Comparison of ENCODE assay signal across 16 mouse cellular contexts in the genomic region with DNA sequence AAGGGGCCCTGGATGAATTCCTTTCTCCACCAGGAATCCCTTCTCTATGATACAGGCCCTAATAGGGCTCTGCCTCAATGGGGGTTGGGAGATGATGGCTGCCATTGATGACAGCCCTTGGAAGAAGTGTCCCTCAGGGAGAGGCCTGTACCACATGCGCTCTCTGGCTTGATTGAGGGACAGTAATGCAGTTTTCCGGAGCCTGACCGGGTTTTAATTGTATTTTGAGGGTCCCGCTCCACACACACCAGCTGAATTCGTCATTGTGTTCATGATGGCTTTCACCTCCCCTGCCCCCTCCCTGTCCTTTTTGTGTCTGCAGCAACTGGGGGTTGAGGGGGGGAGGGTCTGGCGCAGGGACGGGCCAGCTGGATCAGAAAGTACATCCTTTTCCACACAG.
DNase-seq lines count a peak whose midpoint lies in the region; ATAC-seq and TF ChIP-seq lines count a peak whose summit lies in the region.
"Had no signal": no experiment of that assay in that cellular context is flagged by ENCODE, and none has a peak within 500 bp of the region (broad histone marks: within the 10 kb centered on the region; RNA-seq: fewer than 3 reads in every experiment).

No protein-coding gene starts in this region.

- H3K9me3 ChIP-seq in hindbrain, embryonic 10.5 days = peaks cover 4% of the 10 kb centered on the region; the same call in 1 of the 2 replicates
- H3K9me3 ChIP-seq in hindbrain, embryonic 16.5 days (ENCODE audit: control insufficient read depth, low read length) = no peaks in the 10 kb centered on the region
- H3K9me3 ChIP-seq in lung, embryonic 15.5 days = no peaks in the 10 kb centered on the region

- H3K4me3 ChIP-seq in hindbrain, embryonic 10.5 days = no peak overlapping the region
- no peak overlapping the region for H3K4me3 ChIP-seq in hindbrain, embryonic 16.5 days (ENCODE audit: low read length)
- no peak overlapping the region for H3K4me3 ChIP-seq in lung, embryonic 15.5 days
- no peak overlapping the region for H3K4me3 ChIP-seq in lung, adult 2 months (replicated peaks; ENCODE audit: extremely low read depth, low read depth, low read length)
- H3K4me3 ChIP-seq: heart, embryonic 10.5 days; limb, embryonic 13.5 days; megakaryocyte, embryonic 14.5 days had no signal

- H3K27me3 ChIP-seq in hindbrain, embryonic 10.5 days (ENCODE audit: insufficient read depth, poor library complexity, severe bottlenecking) = peaks cover 4% of the 10 kb centered on the region; the same call in 1 of the 2 replicates
- peaks cover 3% of the 10 kb centered on the region; the same call in 1 of the 2 replicates for H3K27me3 ChIP-seq in hindbrain, embryonic 16.5 days (replicated peaks; ENCODE audit: control insufficient read depth, insufficient read depth, low read length)
- no peaks in the 10 kb centered on the region for H3K27me3 ChIP-seq in lung, embryonic 15.5 days
- H3K27me3 ChIP-seq: megakaryocyte, embryonic 14.5 days had no signal

- peak overlapping the region; percentile 40 for H3K27ac ChIP-seq in hindbrain, embryonic 10.5 days
- H3K27ac ChIP-seq in hindbrain, embryonic 16.5 days (ENCODE audit: low read depth, low read length) = no peak overlapping the region
- peak overlapping the region; percentile 71 for H3K27ac ChIP-seq in lung, embryonic 15.5 days
- H3K27ac ChIP-seq: heart, embryonic 10.5 days; kidney, postnatal 0 days; limb, embryonic 13.5 days; liver, embryonic 14.5 days had no signal

- DNase-seq in hindbrain, embryonic 10.5 days (ENCODE audit: low spot score) = peak; percentile 34
- DNase-seq in lung, adult 2 months = no peak
- DNase-seq in brain, embryonic 14.5 days (ENCODE audit: low read depth) = peak; percentile 46
- DNase-seq in mesoderm, embryonic 11.5 days (ENCODE audit: low read depth, low spot score) = peak; percentile 59
- no peak for DNase-seq in cerebellum, postnatal 36 days
- DNase-seq: adrenal gland, postnatal 10 days; B cell, adult 2 months; cerebellum, adult 11-12 months; thymus, postnatal 4 days had no signal

- TF ChIP-seq CTCF in lung, adult 2 months (IDR thresholded peaks at IDR 0.05; ENCODE audit: insufficient read depth, low read length) = no peak
- no peak for TF ChIP-seq CTCF in brain, embryonic 14.5 days (IDR thresholded peaks at IDR 0.05; ENCODE audit: borderline replicate concordance, extremely low read depth, insufficient read depth, insufficient read length)

- H3K4me1 ChIP-seq in hindbrain, embryonic 10.5 days (replicated peaks) = peaks cover 31% of the 10 kb centered on the region
- H3K4me1 ChIP-seq in hindbrain, embryonic 16.5 days (ENCODE audit: control insufficient read depth, insufficient read depth, low read depth, low read length) = no peaks in the 10 kb centered on the region
- peaks cover 20% of the 10 kb centered on the region for H3K4me1 ChIP-seq in lung, embryonic 15.5 days
- H3K4me1 ChIP-seq in lung, adult 2 months (ENCODE audit: control insufficient read depth, insufficient read depth, low read length) = no peaks in the 10 kb centered on the region; the same call in 1 of the 2 replicates
- H3K4me1 ChIP-seq: megakaryocyte, embryonic 14.5 days had no signal

- no peak overlapping the region for H3K4me2 ChIP-seq in hindbrain, embryonic 16.5 days (ENCODE audit: low read length)
- H3K4me2 ChIP-seq in lung, embryonic 15.5 days = no peak overlapping the region
- H3K4me2 ChIP-seq: limb, embryonic 13.5 days had no signal

- WGBS in hindbrain, embryonic 10.5 days = 70% methylated on average over 7 of the region's 7 CpGs
- 39% methylated on average over 7 of the region's 7 CpGs for WGBS in hindbrain, embryonic 16.5 days
- WGBS in lung, embryonic 15.5 days = 40% methylated on average over 7 of the region's 7 CpGs
- 49% methylated on average over 7 of the region's 7 CpGs for WGBS in lung, adult 2 months

- no peak overlapping the region for H3K9ac ChIP-seq in hindbrain, embryonic 16.5 days (ENCODE audit: low read depth, low read length)
- H3K9ac ChIP-seq in lung, embryonic 15.5 days = no peak overlapping the region
- H3K9ac ChIP-seq: limb, embryonic 13.5 days; liver, embryonic 14.5 days had no signal

- ATAC-seq in hindbrain, embryonic 16.5 days = no peak
- ATAC-seq in lung, embryonic 15.5 days (ENCODE audit: borderline replicate concordance, extremely low read depth, low FRiP score, low TSS enrichment) = peak; percentile 64; the same call in 1 of the 2 replicates

- no peak for TF ChIP-seq POLR2A in lung, adult 2 months (IDR thresholded peaks at IDR 0.05; ENCODE audit: borderline replicate concordance, extremely low read depth, low read depth, low read length)
- TF ChIP-seq POLR2A in brain, embryonic 14.5 days (IDR thresholded peaks at IDR 0.05; ENCODE audit: borderline replicate concordance, extremely low read depth, insufficient read depth, insufficient read length, poor library complexity, severe bottlenecking) = no peak

- no peaks in the 10 kb centered on the region for H3K36me3 ChIP-seq in hindbrain, embryonic 10.5 days
- no peaks in the 10 kb centered on the region for H3K36me3 ChIP-seq in hindbrain, embryonic 16.5 days (ENCODE audit: control insufficient read depth, insufficient read depth, low read length)
- H3K36me3 ChIP-seq in lung, embryonic 15.5 days = no peaks in the 10 kb centered on the region
- H3K36me3 ChIP-seq: heart, embryonic 10.5 days; limb, embryonic 13.5 days had no signal

Comparison
In these comparisons a context has a peak if more than half of its experiments do, and no peak if none do; other contexts are left out.
1. DNase-seq: peak in hindbrain, embryonic 10.5 days (single experiment), brain, embryonic 14.5 days (single experiment) and mesoderm, embryonic 11.5 days (single experiment); none in lung, adult 2 months (single experiment) and cerebellum, postnatal 36 days (0 of 2).